27 mouse cellular contexts compared by ENCODE assay signal in the genomic region with DNA sequence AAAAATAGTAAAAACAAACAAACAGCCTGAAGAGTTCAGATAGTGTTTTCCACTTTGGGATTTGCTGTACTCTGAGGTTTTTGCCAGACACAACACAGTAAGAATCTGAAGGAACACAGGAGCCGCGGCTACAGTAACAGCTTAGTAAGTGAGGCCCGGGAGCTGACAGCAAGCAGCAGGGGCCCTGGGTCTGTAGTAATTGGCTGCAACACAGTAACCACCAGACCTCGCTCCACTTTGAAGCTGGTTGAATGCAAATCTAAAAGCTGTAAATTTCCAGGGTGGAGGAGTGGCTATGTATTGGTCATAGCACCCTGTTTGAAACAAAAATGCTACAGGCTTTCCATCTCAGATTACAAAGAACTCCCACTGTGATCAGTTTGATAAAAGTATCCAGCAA. TPM values are rescaled to one million over a fixed set of nuclear protein-coding genes. Genes with fewer than 3 reads are reported as not detected.
"Had no signal": no experiment of that assay in that cellular context is flagged by ENCODE, and none has a peak within 500 bp of the region (broad histone marks: within the 10 kb centered on the region; RNA-seq: fewer than 3 reads in every experiment).

No protein-coding gene starts in this region.

- H3K9me3 ChIP-seq: embryonic facial prominence, embryonic 15.5 days; forebrain, embryonic 15.5 days had no signal

- DNase-seq: cerebellum, adult 8-10 months; cerebellum, adult 9-10 months; cerebellum, adult 9-11 months; cerebellum, postnatal 10 days; cerebellum, postnatal 14 days; cerebellum, postnatal 36 days; embryo, embryonic 11 days; gastrocnemius, adult 2 months; gastrocnemius, postnatal 10 days; gastrocnemius, postnatal 14 days; gastrocnemius, postnatal 25 days; gastrocnemius, postnatal 36 days; heart, adult 11 months; heart, adult 18-20 months; heart, adult 2 months had no signal

- H3K4me1 ChIP-seq: embryonic facial prominence, embryonic 12.5 days; embryonic facial prominence, embryonic 13.5 days; embryonic facial prominence, embryonic 15.5 days; forebrain, embryonic 12.5 days; forebrain, embryonic 13.5 days; forebrain, embryonic 15.5 days had no signal

- H3K27ac ChIP-seq: embryonic facial prominence, embryonic 10.5 days; embryonic facial prominence, embryonic 12.5 days; embryonic facial prominence, embryonic 13.5 days; embryonic facial prominence, embryonic 15.5 days; forebrain, embryonic 10.5 days; forebrain, embryonic 12.5 days; forebrain, embryonic 13.5 days; forebrain, embryonic 15.5 days; gastrocnemius, adult 2 months; heart, adult 2 months had no signal

- H3K4me3 ChIP-seq: embryonic facial prominence, embryonic 10.5 days; embryonic facial prominence, embryonic 12.5 days; embryonic facial prominence, embryonic 13.5 days; embryonic facial prominence, embryonic 15.5 days; erythroblast, embryonic 14.5 days; forebrain, embryonic 10.5 days; forebrain, embryonic 12.5 days; forebrain, embryonic 13.5 days; forebrain, embryonic 15.5 days; gastrocnemius, adult 2 months; heart, adult 2 months had no signal

- ATAC-seq: forebrain, embryonic 13.5 days; forebrain, embryonic 14.5 days; forebrain, embryonic 15.5 days had no signal

- H3K27me3 ChIP-seq: embryonic facial prominence, embryonic 12.5 days; embryonic facial prominence, embryonic 13.5 days; embryonic facial prominence, embryonic 15.5 days; forebrain, embryonic 12.5 days; forebrain, embryonic 13.5 days; forebrain, embryonic 15.5 days had no signal

- H3K9ac ChIP-seq: embryonic facial prominence, embryonic 12.5 days; embryonic facial prominence, embryonic 13.5 days; embryonic facial prominence, embryonic 15.5 days; forebrain, embryonic 12.5 days; forebrain, embryonic 13.5 days; forebrain, embryonic 15.5 days had no signal

- H3K4me2 ChIP-seq: embryonic facial prominence, embryonic 12.5 days; embryonic facial prominence, embryonic 13.5 days; embryonic facial prominence, embryonic 15.5 days; forebrain, embryonic 12.5 days; forebrain, embryonic 13.5 days; forebrain, embryonic 15.5 days had no signal

RNA-seq across cellular contexts. Expression of a gene that starts 54.7 kb away (rescaled TPM):
- total RNA-seq: common myeloid progenitor, adult 5-6 weeks; granulocyte monocyte progenitor cell, adult 5-6 weeks had no signal
- polyA plus RNA-seq: erythroblast, embryonic 14.5 days had no signal
